Mouse (Mus musculus): ENCODE results near the gene Rasgef1b. TPM values are rescaled to one million over a fixed set of nuclear protein-coding genes. Genes with fewer than 3 reads are reported as not detected.

Gene Rasgef1b
- polyA plus RNA-seq, 1 experiment from 2014 or later: 7.3 TPM

DNA sequence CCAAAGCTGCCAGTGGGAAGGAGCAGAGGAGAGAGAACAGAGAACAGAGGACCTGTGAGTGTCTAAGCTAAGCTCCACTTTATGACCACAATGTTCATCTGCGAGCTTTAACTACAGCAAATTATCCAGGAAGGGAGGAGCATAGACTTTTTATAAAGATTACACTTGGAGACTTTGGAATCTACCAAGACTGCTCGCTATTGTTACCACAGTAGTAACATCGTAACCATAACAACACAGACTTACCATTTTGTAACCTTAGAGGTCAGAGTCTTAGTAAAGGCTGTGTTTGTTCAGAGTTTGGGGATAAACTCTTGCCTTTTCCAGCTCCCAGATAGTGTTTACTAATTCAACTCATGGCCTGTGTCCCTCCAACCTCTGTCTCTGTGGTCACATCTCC lies 103.3 kb downstream of the Rasgef1b start:
- peak; percentile 91 for ATAC-seq
- H3K4me3 ChIP-seq (ENCODE audit: low read length): no peak overlapping the region
- WGBS: 47% methylated on average over 3 of the region's 3 CpGs
- H3K27ac ChIP-seq (ENCODE audit: low read length): no peak overlapping the region
- H3K9ac ChIP-seq (ENCODE audit: low read depth, low read length): no peak overlapping the region
- no peaks in the 10 kb centered on the region for H3K36me3 ChIP-seq (ENCODE audit: control insufficient read depth, insufficient read depth, low read length)
- no peak overlapping the region for H3K4me2 ChIP-seq (ENCODE audit: low read depth, low read length)
- no peaks in the 10 kb centered on the region for H3K9me3 ChIP-seq (ENCODE audit: control insufficient read depth, low read length)
- H3K4me1 ChIP-seq (ENCODE audit: control insufficient read depth, insufficient read depth, low read length): peaks cover 3% of the 10 kb centered on the region; the same call in 1 of the 2 replicates
- no peaks in the 10 kb centered on the region for H3K27me3 ChIP-seq (replicated peaks; ENCODE audit: control insufficient read depth, insufficient read depth, low read length)

DNA sequence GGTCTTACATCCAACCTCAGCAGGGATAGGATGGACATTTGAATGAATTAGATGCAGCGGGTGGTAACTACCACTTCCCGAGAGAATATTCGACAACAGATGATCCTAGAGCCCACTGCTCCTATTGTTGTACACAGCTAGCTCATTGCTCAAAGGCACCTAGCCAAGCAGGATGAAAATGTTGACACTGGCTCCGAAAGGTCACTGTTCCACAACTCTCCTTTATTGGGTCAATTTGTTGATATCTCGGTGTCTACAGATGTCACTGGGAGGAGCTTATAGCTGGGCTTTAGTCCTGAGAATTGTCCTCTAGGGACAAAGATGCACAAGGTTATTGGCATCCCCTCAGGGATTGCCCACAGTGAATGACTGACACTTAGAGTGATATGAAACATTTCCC lies 108.1 kb downstream of the Rasgef1b start:
- no peak overlapping the region for H3K9ac ChIP-seq (ENCODE audit: low read depth, low read length)
- H3K4me2 ChIP-seq (ENCODE audit: low read depth, low read length): no peak overlapping the region
- H3K36me3 ChIP-seq (ENCODE audit: control insufficient read depth, insufficient read depth, low read length): no peaks in the 10 kb centered on the region
- H3K27ac ChIP-seq (ENCODE audit: low read length): no peak overlapping the region
- H3K9me3 ChIP-seq (ENCODE audit: control insufficient read depth, low read length): no peaks in the 10 kb centered on the region
- H3K4me1 ChIP-seq (ENCODE audit: control insufficient read depth, insufficient read depth, low read length): peaks cover under 1% of the 10 kb centered on the region; the same call in 1 of the 2 replicates
- H3K27me3 ChIP-seq (replicated peaks; ENCODE audit: control insufficient read depth, insufficient read depth, low read length): no peaks in the 10 kb centered on the region
- WGBS: 92% methylated on average over 5 of the region's 5 CpGs
- no peak for ATAC-seq
- H3K4me3 ChIP-seq (ENCODE audit: low read length): no peak overlapping the region

DNA sequence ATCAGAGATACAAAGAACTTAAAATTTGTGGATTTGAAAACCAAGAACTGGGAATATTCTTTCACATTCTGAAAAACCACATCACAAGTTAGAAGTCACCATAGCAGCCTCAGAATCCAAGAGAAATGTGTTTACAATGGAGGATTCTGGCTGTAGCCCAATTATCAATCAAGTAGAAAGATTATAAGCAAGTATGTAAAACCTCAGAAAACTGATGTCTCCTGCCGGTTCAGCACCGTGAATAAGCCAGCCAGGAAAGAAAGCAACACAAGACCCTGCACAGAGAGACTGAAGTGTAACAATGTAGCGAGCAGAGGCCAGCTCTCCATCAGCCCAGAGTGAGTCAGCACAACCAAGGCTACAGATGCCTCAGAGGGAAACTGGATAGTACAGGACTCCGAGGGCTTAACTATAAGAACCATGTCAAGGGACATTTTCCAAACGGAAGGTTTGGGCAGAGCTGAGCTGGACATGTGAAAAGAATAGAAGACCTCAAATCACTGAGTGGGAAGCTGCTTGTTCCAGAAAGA lies 111.5 kb downstream of the Rasgef1b start:
- Histone ChIP-seq H3K27me3 (replicated peaks; ENCODE audit: control insufficient read depth, insufficient read depth, low read length) (0 out of 2 replicates have a peak, but pooled peaks cover 3% of the 10 kb centered on the region), H3K36me3 (ENCODE audit: control insufficient read depth, insufficient read depth, low read length) (no peaks in the 10 kb centered on the region), H3K4me2 (ENCODE audit: low read depth, low read length) (no peak overlapping the region), H3K4me3 (ENCODE audit: low read length) (no peak overlapping the region), H3K9me3 (ENCODE audit: control insufficient read depth, low read length) (peaks cover 3% of the 10 kb centered on the region), H3K4me1 (ENCODE audit: control insufficient read depth, insufficient read depth, low read length) (peaks cover 10% of the 10 kb centered on the region), H3K27ac (ENCODE audit: low read length) (no peak overlapping the region), H3K9ac (ENCODE audit: low read depth, low read length) (no peak overlapping the region)
- no peak for ATAC-seq
- 38% methylated on average over 5 of the region's 5 CpGs for WGBS

DNA sequence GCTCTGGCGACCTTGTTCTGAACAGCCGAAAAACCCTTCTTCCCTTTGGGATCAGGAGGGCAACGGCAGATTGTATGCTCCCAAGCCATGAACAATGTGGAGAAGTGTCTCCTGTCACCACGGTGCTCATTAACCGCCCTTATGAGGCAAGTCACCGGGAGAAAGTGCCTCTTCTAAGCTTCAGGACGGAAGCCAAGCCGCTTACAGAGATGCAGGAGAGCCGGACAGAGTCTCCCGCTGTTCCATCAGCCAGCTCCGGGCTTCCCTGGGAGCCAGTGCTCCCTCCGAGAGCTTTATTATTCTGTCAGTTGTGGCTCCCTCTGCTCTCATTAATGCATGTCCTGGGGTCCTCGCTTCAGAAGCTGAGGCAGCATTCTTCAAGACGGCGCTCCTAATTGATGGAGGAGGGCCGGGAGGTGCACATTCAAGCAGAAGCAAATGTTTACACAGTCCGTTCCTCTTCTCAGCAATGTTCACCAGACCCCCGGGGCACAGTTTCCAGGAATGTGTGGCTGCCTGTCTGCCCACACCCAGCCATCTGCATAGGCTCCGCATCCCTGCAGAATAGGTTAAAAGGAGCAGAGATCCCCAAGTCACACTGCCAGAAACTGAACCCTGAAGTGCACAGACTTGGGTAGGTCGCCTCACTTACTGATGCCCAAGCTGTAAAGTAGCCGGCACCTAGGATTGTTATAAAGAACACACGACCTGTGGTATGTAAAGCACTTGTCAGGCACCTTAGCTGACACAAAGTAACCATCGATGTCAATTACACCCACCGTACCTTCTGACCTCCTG lies 115.3 kb downstream of the Rasgef1b start:
- ATAC-seq: peak; percentile 26
- H3K27ac ChIP-seq (ENCODE audit: low read length): no peak overlapping the region
- H3K27me3 ChIP-seq (replicated peaks; ENCODE audit: control insufficient read depth, insufficient read depth, low read length): 0 out of 2 replicates have a peak, but pooled peaks cover 3% of the 10 kb centered on the region
- 0 out of 2 replicates have a peak overlapping the region, but pooled peaks have one; percentile 13 for H3K4me3 ChIP-seq (ENCODE audit: low read length)
- no peaks in the 10 kb centered on the region for H3K36me3 ChIP-seq (ENCODE audit: control insufficient read depth, insufficient read depth, low read length)
- H3K9me3 ChIP-seq (ENCODE audit: control insufficient read depth, low read length): peaks cover 3% of the 10 kb centered on the region
- WGBS: 6% methylated on average over 24 of the region's 24 CpGs
- peak overlapping the region; percentile 42; the same call in 1 of the 2 replicates for H3K9ac ChIP-seq (ENCODE audit: low read depth, low read length)
- peaks cover 10% of the 10 kb centered on the region for H3K4me1 ChIP-seq (ENCODE audit: control insufficient read depth, insufficient read depth, low read length)
- H3K4me2 ChIP-seq (ENCODE audit: low read depth, low read length): peak overlapping the region; percentile 39

DNA sequence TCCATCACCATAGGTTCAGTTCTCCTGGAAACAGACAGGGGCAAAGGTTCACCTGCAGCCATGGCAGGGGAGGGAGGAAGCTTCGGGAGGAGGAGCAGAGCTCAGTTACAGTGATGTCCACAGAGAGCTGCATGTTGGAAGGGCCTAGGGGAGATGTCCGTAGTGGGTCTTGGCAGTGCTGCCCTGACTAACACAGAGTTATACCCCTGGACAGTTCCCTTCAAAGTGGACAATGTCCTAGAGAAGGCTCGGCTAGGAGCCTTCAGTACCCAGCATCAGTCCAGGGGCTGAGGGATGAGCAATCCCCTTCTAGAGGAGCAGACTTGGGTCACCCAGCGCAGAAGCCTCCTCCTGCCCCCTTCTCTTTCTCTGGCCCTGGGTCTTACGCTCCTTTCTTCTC lies 121.3 kb downstream of the Rasgef1b start:
- ATAC-seq: no peak
- no peaks in the 10 kb centered on the region for H3K36me3 ChIP-seq (ENCODE audit: control insufficient read depth, insufficient read depth, low read length)

DNA sequence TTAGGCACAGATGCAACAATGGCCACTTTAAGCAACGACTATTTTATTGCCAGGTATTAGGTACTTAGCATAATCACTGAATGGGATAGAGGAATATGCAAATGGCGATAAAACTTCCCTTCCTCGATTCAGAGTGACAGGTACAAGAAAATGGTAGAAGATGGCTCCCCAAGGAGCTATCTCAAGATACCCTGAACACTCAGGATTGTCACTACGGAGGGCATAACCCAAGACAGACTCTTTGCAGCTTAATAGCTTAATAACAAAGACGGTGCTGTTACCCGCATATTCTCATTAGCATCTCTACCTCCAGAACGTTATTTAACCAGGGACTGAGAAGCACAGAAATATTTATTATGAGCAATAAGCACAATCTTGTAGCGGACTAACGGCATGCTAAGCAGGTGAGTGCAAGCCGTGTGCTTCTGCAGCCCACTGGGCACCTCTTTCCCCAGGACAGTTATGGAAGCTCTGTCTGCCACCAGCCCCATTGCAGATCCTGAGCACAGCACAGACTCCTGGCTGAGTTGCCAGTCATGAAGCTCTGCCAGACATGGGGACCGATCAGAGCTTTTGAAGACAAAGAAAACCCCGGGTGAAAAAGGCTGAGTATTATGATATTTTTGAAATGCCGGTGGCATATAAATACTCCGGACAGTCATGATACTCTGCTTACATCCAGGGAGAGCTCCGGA lies 122.6 kb downstream of the Rasgef1b start:
- no peak overlapping the region for H3K27ac ChIP-seq (ENCODE audit: low read length)
- no peak overlapping the region for H3K4me3 ChIP-seq (ENCODE audit: low read length)
- no peak overlapping the region for H3K4me2 ChIP-seq (ENCODE audit: low read depth, low read length)
- H3K4me1 ChIP-seq (ENCODE audit: control insufficient read depth, insufficient read depth, low read length): no peaks in the 10 kb centered on the region; the same call in 1 of the 2 replicates
- H3K9ac ChIP-seq (ENCODE audit: low read depth, low read length): no peak overlapping the region
- WGBS: 81% methylated on average over 15 of the region's 15 CpGs
- H3K9me3 ChIP-seq (ENCODE audit: control insufficient read depth, low read length): no peaks in the 10 kb centered on the region
- no peak for ATAC-seq
- no peaks in the 10 kb centered on the region for H3K27me3 ChIP-seq (replicated peaks; ENCODE audit: control insufficient read depth, insufficient read depth, low read length)
- no peaks in the 10 kb centered on the region for H3K36me3 ChIP-seq (ENCODE audit: control insufficient read depth, insufficient read depth, low read length)

More for the DNA sequence above, 121.3 kb downstream of the Rasgef1b start:
- 66% methylated on average over 5 of the region's 5 CpGs for WGBS
- Histone ChIP-seq H3K4me2 (ENCODE audit: low read depth, low read length) (no peak overlapping the region), H3K4me3 (ENCODE audit: low read length) (no peak overlapping the region), H3K27ac (ENCODE audit: low read length) (no peak overlapping the region), H3K27me3 (replicated peaks; ENCODE audit: control insufficient read depth, insufficient read depth, low read length) (no peaks in the 10 kb centered on the region), H3K9ac (ENCODE audit: low read depth, low read length) (no peak overlapping the region), H3K4me1 (ENCODE audit: control insufficient read depth, insufficient read depth, low read length) (no peaks in the 10 kb centered on the region; the same call in 1 of the 2 replicates), H3K9me3 (ENCODE audit: control insufficient read depth, low read length) (peaks cover 3% of the 10 kb centered on the region)

DNA sequence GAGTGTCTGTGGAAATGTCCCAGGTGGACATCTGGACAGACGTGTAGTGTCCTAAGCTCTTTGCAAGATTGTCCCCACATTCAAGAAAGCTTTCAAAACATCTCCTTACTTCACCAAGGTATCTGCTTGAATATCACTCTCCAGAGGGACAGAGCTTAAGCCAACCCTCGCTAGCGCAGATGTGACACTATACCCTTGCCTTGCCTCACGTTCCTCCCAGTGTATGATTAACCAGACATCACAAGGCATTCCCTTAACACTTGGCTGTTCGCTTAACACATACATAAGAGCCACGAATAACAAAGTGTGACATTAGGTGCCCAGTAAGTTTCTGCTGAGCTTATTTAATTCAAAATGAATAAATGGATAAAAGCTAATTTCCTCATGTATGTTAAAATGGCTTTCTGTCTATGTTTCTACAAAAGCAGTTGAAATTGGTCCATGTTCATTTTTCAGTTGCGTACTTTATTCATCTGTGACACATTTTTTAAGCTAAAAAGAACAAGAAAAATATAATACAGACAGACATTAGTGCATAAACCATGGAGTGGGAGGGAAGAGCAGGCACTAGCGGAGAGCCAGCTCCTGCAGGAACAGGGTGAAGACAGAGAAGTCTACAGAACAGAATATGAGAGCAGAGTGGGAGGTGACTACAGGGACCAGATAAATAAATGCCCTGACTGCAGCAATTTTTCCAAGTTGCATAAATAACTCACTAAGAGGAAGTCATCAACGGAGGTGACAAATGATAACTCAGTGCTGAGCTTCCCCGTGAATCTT lies 126.4 kb downstream of the Rasgef1b start:
- Histone ChIP-seq H3K4me3 (ENCODE audit: low read length) (no peak overlapping the region), H3K4me2 (ENCODE audit: low read depth, low read length) (no peak overlapping the region), H3K27me3 (replicated peaks; ENCODE audit: control insufficient read depth, insufficient read depth, low read length) (no peaks in the 10 kb centered on the region), H3K36me3 (ENCODE audit: control insufficient read depth, insufficient read depth, low read length) (no peaks in the 10 kb centered on the region), H3K9ac (ENCODE audit: low read depth, low read length) (no peak overlapping the region), H3K9me3 (ENCODE audit: control insufficient read depth, low read length) (no peaks in the 10 kb centered on the region), H3K4me1 (ENCODE audit: control insufficient read depth, insufficient read depth, low read length) (no peaks in the 10 kb centered on the region; the same call in 1 of the 2 replicates), H3K27ac (ENCODE audit: low read length) (no peak overlapping the region)
- peak; percentile 75 for ATAC-seq
- 56% methylated on average over 10 of the region's 10 CpGs for WGBS

DNA sequence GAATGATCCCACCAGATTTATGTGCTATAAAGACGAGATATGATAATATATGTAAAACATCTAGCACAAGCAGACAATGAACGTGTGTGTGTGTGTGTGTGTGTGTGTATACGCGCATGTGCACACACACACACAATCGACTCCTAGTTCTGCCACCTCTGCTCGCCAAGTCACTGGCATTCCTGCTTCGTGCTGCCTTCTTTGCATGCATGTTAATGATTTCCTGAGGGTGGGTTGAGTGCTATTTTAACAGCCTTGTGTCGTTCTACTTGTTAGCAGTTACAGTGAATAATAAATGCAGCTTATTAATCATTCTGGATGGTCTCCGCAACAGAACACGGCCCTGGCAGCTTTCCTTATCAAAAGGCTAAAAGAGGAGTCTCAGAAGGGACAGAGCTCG lies 129.5 kb downstream of the Rasgef1b start:
- Histone ChIP-seq H3K9me3 (ENCODE audit: control insufficient read depth, low read length) (no peaks in the 10 kb centered on the region), H3K4me2 (ENCODE audit: low read depth, low read length) (no peak overlapping the region), H3K27ac (ENCODE audit: low read length) (no peak overlapping the region), H3K9ac (ENCODE audit: low read depth, low read length) (no peak overlapping the region), H3K36me3 (ENCODE audit: control insufficient read depth, insufficient read depth, low read length) (no peaks in the 10 kb centered on the region), H3K4me1 (ENCODE audit: control insufficient read depth, insufficient read depth, low read length) (no peaks in the 10 kb centered on the region), H3K27me3 (replicated peaks; ENCODE audit: control insufficient read depth, insufficient read depth, low read length) (no peaks in the 10 kb centered on the region), H3K4me3 (ENCODE audit: low read length) (no peak overlapping the region)
- WGBS: 60% methylated on average over 11 of the region's 11 CpGs
- no peak for ATAC-seq
